Mouse (Mus musculus) megakaryocyte, embryonic 14.5 days (primary cell): ENCODE results near the gene Plxdc2. TPM values are rescaled to one million over a fixed set of nuclear protein-coding genes. Genes with fewer than 3 reads are reported as not detected.
"Not testable (repeated sequence)": the region's sequence is repeated elsewhere in the genome, so short reads cannot be mapped to it uniquely, and the experiment has no call there.

Source experiments
- H3K27me3 ChIP-seq: replicated peaks from 2 replicates; pipeline ENCODE3; 2012; ENCODE audit warnings: inconsistent platforms
- H3K36me3 ChIP-seq: replicated peaks from 2 replicates; pipeline ENCODE3; 2012; ENCODE audit warnings: low read length, inconsistent platforms, mixed read lengths
- H3K4me1 ChIP-seq: 2 replicates; pipeline ENCODE4 v1.6.1; 2012; ENCODE audit warnings: inconsistent platforms
- H3K4me3 ChIP-seq: replicated peaks from 2 replicates; pipeline ENCODE3; 2012; ENCODE audit warnings: moderate library complexity, mild to moderate bottlenecking, inconsistent platforms
- H3K9me3 ChIP-seq: 2 replicates; pipeline ENCODE4 v1.6.1; 2012; ENCODE audit warnings: inconsistent platforms
- FLI1 ChIP-seq: IDR thresholded peaks from 2 replicates; pipeline ENCODE4 v1.6.1; 2012; ENCODE audit warnings: low read length, inconsistent platforms, mixed read lengths
- GATA1 ChIP-seq: IDR thresholded peaks from 3 replicates; pipeline ENCODE4 v1.6.1; 2012; ENCODE audit warnings: mixed read lengths, low read length, inconsistent platforms, borderline replicate concordance
- polyA plus RNA-seq: library from polyadenylated mRNA; stranded (reverse); fragments of >175 nt; gene quantifications from 2 replicates; pipeline ENCODE4 v1.2.3, GENCODE M21; 2012; ENCODE audit warnings: low replicate concordance; ENCODE audit not compliant: insufficient read depth

The Plxdc2 gene
- polyA plus RNA-seq, 1 experiment = 19.1 TPM

GRCm38 (mm10) chr2:16706227-16706626 lies 350.1 kb downstream of the Plxdc2 start:
- H3K4me1 ChIP-seq = 0 out of 2 replicates have a peak, but pooled peaks cover 3% of the 10 kb centered on the region
- H3K27me3 ChIP-seq = no peaks in the 10 kb centered on the region
- TF ChIP-seq GATA1 (no peak), FLI1 (no peak)
- no peaks in the 10 kb centered on the region for H3K9me3 ChIP-seq
- no peak overlapping the region for H3K4me3 ChIP-seq
- H3K36me3 ChIP-seq = no peaks in the 10 kb centered on the region

GRCm38 (mm10) chr2:16709885-16710284 lies 353.8 kb downstream of the Plxdc2 start:
- Histone ChIP-seq H3K9me3 (no peaks in the 10 kb centered on the region), H3K36me3 (no peaks in the 10 kb centered on the region), H3K4me3 (no peak overlapping the region), H3K27me3 (no peaks in the 10 kb centered on the region), H3K4me1 (0 out of 2 replicates have a peak, but pooled peaks cover 3% of the 10 kb centered on the region)
- TF ChIP-seq FLI1 (no peak), GATA1 (no peak)

GRCm38 (mm10) chr2:16731033-16731432 lies 374.9 kb downstream of the Plxdc2 start:
- H3K4me3 ChIP-seq = no peak overlapping the region
- TF ChIP-seq FLI1 (no peak), GATA1 (no peak)
- H3K27me3 ChIP-seq = no peaks in the 10 kb centered on the region
- peaks cover 15% of the 10 kb centered on the region for H3K36me3 ChIP-seq
- H3K9me3 ChIP-seq = no peaks in the 10 kb centered on the region
- peaks cover 7% of the 10 kb centered on the region for H3K4me1 ChIP-seq

- Histone ChIP-seq H3K36me3 (peaks cover 12% of the 10 kb centered on the region), H3K4me1 (peaks cover 11% of the 10 kb centered on the region), H3K27me3 (no peaks in the 10 kb centered on the region), H3K4me3 (no peak overlapping the region), H3K9me3 (no peaks in the 10 kb centered on the region)
- TF ChIP-seq GATA1 (no peak), FLI1 (no peak)
Observed at GRCm38 (mm10) chr2:16734381-16734780, 378.3 kb downstream of the Plxdc2 start.

- H3K9me3 ChIP-seq = no peaks in the 10 kb centered on the region
- H3K36me3 ChIP-seq = no peaks in the 10 kb centered on the region
- TF ChIP-seq GATA1 = no peak
- TF ChIP-seq FLI1 = no peak
- H3K4me3 ChIP-seq = peak overlapping the region; percentile 6
- H3K4me1 ChIP-seq = 0 out of 2 replicates have a peak, but pooled peaks cover 4% of the 10 kb centered on the region
- no peaks in the 10 kb centered on the region for H3K27me3 ChIP-seq
Observed at GRCm38 (mm10) chr2:16738241-16738640, 382.1 kb downstream of the Plxdc2 start.

GRCm38 (mm10) chr2:16741813-16742212 lies 385.7 kb downstream of the Plxdc2 start:
- H3K9me3 ChIP-seq = no peaks in the 10 kb centered on the region
- H3K4me1 ChIP-seq = peaks cover 6% of the 10 kb centered on the region; the same call in 1 of the 2 replicates
- H3K4me3 ChIP-seq = no peak overlapping the region
- no peaks in the 10 kb centered on the region for H3K27me3 ChIP-seq
- TF ChIP-seq FLI1 (no peak), GATA1 (no peak)
- H3K36me3 ChIP-seq = no peaks in the 10 kb centered on the region

- no peaks in the 10 kb centered on the region for H3K27me3 ChIP-seq
- H3K4me1 ChIP-seq = peaks cover 3% of the 10 kb centered on the region; the same call in 1 of the 2 replicates
- no peaks in the 10 kb centered on the region for H3K9me3 ChIP-seq
- H3K36me3 ChIP-seq = no peaks in the 10 kb centered on the region
- no peak for TF ChIP-seq FLI1
- H3K4me3 ChIP-seq = no peak overlapping the region
Observed at GRCm38 (mm10) chr2:16743568-16743967, 387.5 kb downstream of the Plxdc2 start.

GRCm38 (mm10) chr2:16749302-16749909 lies 393.3 kb downstream of the Plxdc2 start:
- Histone ChIP-seq H3K27me3 (no peaks in the 10 kb centered on the region), H3K9me3 (no peaks in the 10 kb centered on the region), H3K4me1 (peaks cover 3% of the 10 kb centered on the region; the same call in 1 of the 2 replicates), H3K4me3 (no peak overlapping the region), H3K36me3 (peaks cover 19% of the 10 kb centered on the region)
- TF ChIP-seq FLI1 (no peak), GATA1 (no peak)

- Histone ChIP-seq H3K27me3 (no peaks in the 10 kb centered on the region), H3K4me1 (no peaks in the 10 kb centered on the region), H3K36me3 (peaks cover 7% of the 10 kb centered on the region), H3K9me3 (no peaks in the 10 kb centered on the region), H3K4me3 (no peak overlapping the region)
- TF ChIP-seq GATA1 (no peak), FLI1 (no peak)
Observed at GRCm38 (mm10) chr2:16757158-16757557, 401.1 kb downstream of the Plxdc2 start.

GRCm38 (mm10) chr2:16759766-16760165 lies 403.7 kb downstream of the Plxdc2 start:
- TF ChIP-seq FLI1 (no peak), GATA1 (no peak)
- H3K4me1 ChIP-seq = no peaks in the 10 kb centered on the region

GRCm38 (mm10) chr2:16769149-16769548 lies 413.0 kb downstream of the Plxdc2 start:
- not testable (repeated sequence) for H3K4me3 ChIP-seq, H3K4me1 ChIP-seq

More at GRCm38 (mm10) chr2:16759766-16760165, 403.7 kb downstream of the Plxdc2 start:
- Histone ChIP-seq H3K36me3 (no peaks in the 10 kb centered on the region), H3K4me3 (no peak overlapping the region), H3K27me3 (no peaks in the 10 kb centered on the region), H3K9me3 (no peaks in the 10 kb centered on the region)

More at GRCm38 (mm10) chr2:16769149-16769548, 413.0 kb downstream of the Plxdc2 start:
- not testable (repeated sequence) for H3K36me3 ChIP-seq, H3K9me3 ChIP-seq, H3K27me3 ChIP-seq
